Mouse (Mus musculus) urinary bladder, postnatal 36 days (tissue): ENCODE data around the gene Calhm5.
A peak's percentile ranks its signal among the peaks of the same experiment; 100 is the strongest.

Experiments used
- DNase-seq, 2 experiments: peaks; one replicate each; pipeline ENCODE4 v3.0.0; 2022; ENCODE audit warnings: low spot score in 2 of 2, mixed read lengths in 1 of 2

The Calhm5 gene

GRCm38 (mm10) chr10:34096418-34096883, at the start of gene Calhm5:
Calhm5 (minus strand) TSS chr10:34096519.
- peak; percentile 36 to 39 for DNase-seq

- DNase-seq, result no peak
These were observed 45.4 kb upstream of the Calhm5 start for GRCm38 (mm10) chr10:34141693-34142092.

GRCm38 (mm10) chr10:34139768-34140167, 43.4 kb upstream of the Calhm5 start:
- DNase-seq, result peak in 1 of 2 experiments; percentile 20

DNA sequence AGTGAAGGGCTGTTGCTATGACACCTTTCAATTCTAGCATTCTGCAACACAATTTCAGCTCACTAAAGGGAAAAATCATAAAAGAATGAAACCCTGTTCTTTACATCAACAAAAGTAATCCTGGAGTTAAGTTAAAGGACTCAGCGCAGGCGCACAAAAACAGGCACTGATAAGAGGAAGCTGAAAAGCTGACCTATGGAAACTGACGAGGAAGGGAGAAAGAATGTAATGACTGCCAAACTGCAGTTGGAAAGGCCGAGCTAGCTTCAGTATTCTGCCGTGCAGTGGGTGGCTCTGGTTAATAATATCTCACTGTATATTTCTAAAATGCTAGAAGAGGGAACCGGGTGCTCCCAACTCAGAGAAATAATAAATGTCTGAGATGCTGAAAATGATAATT, 41.7 kb upstream of the Calhm5 start:
- no peak for DNase-seq

GRCm38 (mm10) chr10:34136432-34136831, 40.1 kb upstream of the Calhm5 start:
- DNase-seq, result no peak

DNA sequence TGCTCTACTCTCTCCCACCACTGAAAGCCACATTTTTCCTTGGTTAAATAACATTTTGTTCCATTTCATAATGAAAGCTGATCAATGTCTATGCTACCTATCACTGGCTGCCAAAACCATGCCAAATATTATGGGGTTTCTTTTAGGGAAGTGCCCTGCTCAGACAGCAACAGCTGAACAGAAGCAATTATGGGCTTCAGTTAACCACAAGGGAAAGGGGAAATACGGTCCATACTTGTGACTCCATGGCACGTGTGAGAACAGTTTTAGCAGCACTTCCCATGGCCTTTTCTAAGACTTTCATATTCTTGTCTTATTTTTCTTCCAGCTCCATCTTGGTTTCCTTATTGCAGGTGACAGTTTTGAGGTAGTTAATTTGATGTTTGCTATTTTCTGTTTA, 35.0 kb upstream of the Calhm5 start:
- DNase-seq, result no peak

DNA sequence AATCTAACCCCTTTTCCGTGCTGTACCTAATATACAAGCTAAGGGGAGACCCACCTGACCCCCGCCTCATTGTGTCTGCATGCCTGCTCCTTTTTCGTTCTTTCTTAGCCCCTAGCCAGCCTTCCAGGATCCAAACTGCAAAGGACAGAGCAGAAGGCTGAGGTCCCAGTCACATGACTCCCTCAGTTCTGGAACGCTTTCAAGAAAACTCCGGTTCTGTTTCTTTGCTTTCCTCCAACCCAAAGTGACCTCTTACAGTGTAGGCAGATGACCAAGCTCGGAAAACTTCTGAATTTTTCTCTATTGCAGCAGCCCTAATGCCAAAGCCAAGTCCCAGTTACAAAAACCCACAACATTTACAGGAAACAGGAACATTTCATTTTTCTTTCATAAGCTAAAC, 32.1 kb upstream of the Calhm5 start:
- DNase-seq, result peak in 1 of 2 experiments; percentile 41

DNA sequence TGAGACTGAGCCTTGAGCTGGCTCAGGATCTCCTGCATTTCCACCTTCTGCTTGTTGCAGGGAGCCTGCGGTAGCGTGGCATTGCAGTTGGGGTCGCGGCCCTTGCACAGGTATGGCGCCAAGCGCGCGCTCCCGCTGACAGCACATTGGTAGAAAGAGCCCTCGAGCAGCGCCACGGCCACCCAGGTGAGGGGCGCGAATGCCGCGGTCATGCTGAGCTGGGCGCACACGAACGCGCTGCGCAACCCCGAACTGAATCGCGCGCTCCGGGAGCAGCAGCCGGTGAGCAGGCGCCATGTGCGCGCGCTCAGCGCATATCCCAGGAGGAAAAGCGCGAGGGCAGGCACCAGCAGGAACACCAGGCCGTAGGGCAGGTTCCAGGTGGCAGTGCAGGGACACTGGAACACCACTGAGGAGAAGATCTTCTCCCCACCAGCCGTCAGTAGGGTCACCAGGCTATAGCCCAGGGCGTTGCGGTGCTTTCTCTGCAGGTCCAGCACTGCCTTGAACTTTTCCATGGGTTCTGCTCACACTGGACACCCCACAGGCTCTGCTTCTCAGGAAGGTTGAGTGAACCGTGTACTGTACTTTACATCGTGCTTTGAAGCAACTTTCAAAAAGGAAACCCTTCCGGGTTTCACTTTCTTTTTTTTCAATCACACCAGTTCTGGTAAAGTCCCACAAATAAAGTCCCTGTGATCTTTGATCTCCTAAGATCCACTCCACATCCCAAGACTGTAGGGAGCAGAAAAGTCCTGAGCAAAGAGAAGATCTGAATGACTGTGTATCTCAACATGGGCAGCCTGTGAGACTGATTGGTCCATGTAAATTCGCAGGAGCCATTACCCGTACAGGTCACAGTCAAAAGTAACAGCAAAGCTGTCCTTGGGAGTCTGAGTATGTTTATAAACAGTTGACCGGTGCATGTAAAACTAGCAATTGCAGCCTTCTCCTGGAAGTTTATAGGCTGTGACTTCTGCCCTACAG, 31.4 kb upstream of the Calhm5 start, which contains the start of gene Calhm6:
TSS of gene Calhm6 (minus strand) at position 593 of the 987 bp plus-strand sequence.
- peak; percentile 7 to 33 for DNase-seq

GRCm38 (mm10) chr10:34118421-34118820, 22.1 kb upstream of the Calhm5 start:
- DNase-seq, result no peak

- DNase-seq, result no peak
These were observed 21.5 kb upstream of the Calhm5 start for GRCm38 (mm10) chr10:34117770-34118169.

GRCm38 (mm10) chr10:34117131-34117530, 20.8 kb upstream of the Calhm5 start:
- DNase-seq, result no peak

- no peak for DNase-seq
These were observed 15.8 kb upstream of the Calhm5 start for GRCm38 (mm10) chr10:34111964-34112738.

GRCm38 (mm10) chr10:34110863-34111465, 14.6 kb upstream of the Calhm5 start:
- no peak for DNase-seq

- DNase-seq, result no peak
These were observed 355 bp downstream of the Calhm5 start for GRCm38 (mm10) chr10:34095964-34096363.

DNA sequence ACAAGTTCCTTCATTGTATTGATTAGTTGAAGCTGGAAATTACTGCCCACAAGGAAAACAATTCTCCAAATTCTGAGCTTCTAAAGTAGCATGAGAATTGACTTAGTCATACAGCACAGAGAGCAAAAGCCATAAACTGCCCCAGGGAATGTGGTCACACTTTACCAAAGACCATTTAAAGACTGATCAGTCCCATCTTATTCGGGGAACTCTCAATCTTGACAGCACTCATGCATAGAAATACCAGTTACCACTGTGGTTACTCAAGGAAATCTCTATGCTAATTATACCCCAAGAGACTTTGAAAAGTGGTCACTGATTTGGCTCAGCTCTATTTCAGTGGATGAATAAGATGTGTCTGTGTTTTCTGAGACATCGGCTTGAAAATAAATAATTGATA, 1.2 kb downstream of the Calhm5 start:
- no peak for DNase-seq

GRCm38 (mm10) chr10:34091888-34092287, 4.4 kb downstream of the Calhm5 start:
- no peak for DNase-seq

DNA sequence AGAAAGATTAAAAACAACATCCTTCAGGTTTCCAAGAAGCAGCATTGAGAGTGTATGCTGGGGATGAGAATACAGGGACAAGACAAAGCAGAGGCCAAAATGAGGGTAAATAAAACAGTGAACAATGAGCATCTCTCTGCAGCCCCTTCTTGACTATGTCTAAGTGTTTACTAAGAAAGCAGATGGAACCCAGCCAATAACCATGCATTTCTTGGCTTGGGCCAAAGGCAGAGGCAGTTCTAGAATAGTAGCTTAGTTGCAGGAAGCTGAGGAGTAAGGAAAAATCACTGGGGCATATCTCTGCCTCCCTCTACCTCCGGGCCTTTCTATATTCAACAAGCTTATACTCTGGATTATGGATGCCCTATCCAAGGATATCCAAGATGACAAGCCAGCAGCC, 5.8 kb downstream of the Calhm5 start:
- no peak for DNase-seq

- no peak for DNase-seq
These were observed 6.8 kb downstream of the Calhm5 start for GRCm38 (mm10) chr10:34089517-34089916.

- no peak for DNase-seq
These were observed 7.8 kb downstream of the Calhm5 start for GRCm38 (mm10) chr10:34088515-34088914.

DNA sequence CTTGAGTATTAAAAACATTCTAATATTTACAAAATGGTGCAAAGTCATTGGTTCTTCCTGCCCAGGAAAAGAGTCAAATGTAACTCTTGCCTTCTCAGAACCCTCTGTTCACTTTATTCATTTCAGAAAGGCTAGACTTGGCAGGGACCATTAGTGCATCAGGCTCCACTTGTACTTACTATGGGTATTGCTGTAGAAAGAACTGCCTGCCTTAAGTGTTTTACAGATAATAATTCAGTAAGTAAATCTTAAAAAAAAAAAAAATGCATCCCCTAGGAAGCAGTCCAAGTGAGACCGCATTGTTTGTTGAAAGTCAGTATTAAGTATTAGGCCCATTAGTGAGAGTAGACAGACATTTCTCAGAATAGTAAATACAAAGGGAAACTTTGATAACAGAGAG, 9.8 kb downstream of the Calhm5 start:
- DNase-seq, result no peak

- DNase-seq, result no peak
These were observed 21.7 kb downstream of the Calhm5 start for GRCm38 (mm10) chr10:34074522-34075200.
